Mouse (Mus musculus) liver, postnatal 0 days (tissue): ENCODE data around the gene 2310007B03Rik.

Experiments
- CTCF ChIP-seq: sonication (generic); IDR thresholded peaks from 2 replicates; pipeline ENCODE4 v1.5.1; 2016; ENCODE audit warnings: antibody characterized with exemption, low read depth
- EP300 ChIP-seq: IDR thresholded peaks from 2 replicates; pipeline ENCODE4 v1.6.1; 2016; ENCODE audit warnings: antibody characterized with exemption, low read depth, mild to moderate bottlenecking

GRCm38 (mm10) chr1:93182281-93182680, 21.5 kb upstream of the 2310007B03Rik start:
- TF ChIP-seq EP300 (no peak), CTCF (no peak)
